Mouse (Mus musculus): Measurements from ENCODE around the gene Gdf11.
A peak's percentile ranks its signal among the peaks of the same experiment; 100 is the strongest.

The Gdf11 gene

GRCm38 (mm10) chr10:128891296-128892094 lies at the start of gene Gdf11:
Gene Gdf11 (minus strand): TSS chr10:128891718.
- peak; percentile 63 to 69 for DNase-seq

- no peak for DNase-seq
Measured at GRCm38 (mm10) chr10:128940475-128941061, 49.0 kb upstream of the Gdf11 start.

GRCm38 (mm10) chr10:128938974-128939373 lies 47.5 kb upstream of the Gdf11 start:
- DNase-seq: no peak

- no peak for DNase-seq
Measured at GRCm38 (mm10) chr10:128938457-128938856, 46.9 kb upstream of the Gdf11 start.

GRCm38 (mm10) chr10:128937756-128938390 lies 46.4 kb upstream of the Gdf11 start:
- DNase-seq: no peak

- no peak for DNase-seq
Measured at GRCm38 (mm10) chr10:128935826-128936440, 44.4 kb upstream of the Gdf11 start.

- no peak for DNase-seq
Measured at GRCm38 (mm10) chr10:128934997-128935787, 43.7 kb upstream of the Gdf11 start.

- no peak for DNase-seq
Measured at GRCm38 (mm10) chr10:128933976-128934721, 42.6 kb upstream of the Gdf11 start.

GRCm38 (mm10) chr10:128933574-128933973 lies 42.1 kb upstream of the Gdf11 start, which contains the start of gene Itga7:
Gene Itga7 (plus strand): TSS chr10:128933818.
- DNase-seq: no peak

- no peak for DNase-seq
Measured at GRCm38 (mm10) chr10:128931441-128931840, 39.9 kb upstream of the Gdf11 start.

GRCm38 (mm10) chr10:128929638-128930378 lies 38.3 kb upstream of the Gdf11 start:
- no peak for DNase-seq

- no peak for DNase-seq
Measured at GRCm38 (mm10) chr10:128928356-128928755, 36.8 kb upstream of the Gdf11 start.

GRCm38 (mm10) chr10:128923935-128924334 lies 32.4 kb upstream of the Gdf11 start, which contains the start of gene Bloc1s1:
Gene Bloc1s1 (minus strand): TSS chr10:128924035.
- DNase-seq: no peak

- DNase-seq: peak; percentile 85 to 91
Measured at GRCm38 (mm10) chr10:128923013-128923691, 31.6 kb upstream of the Gdf11 start.

- no peak for DNase-seq
Measured at GRCm38 (mm10) chr10:128922822-128923012, 31.2 kb upstream of the Gdf11 start, which contains the start of gene Rdh5. Gene Rdh5 (minus strand): TSS chr10:128922888.

- no peak for DNase-seq
Measured at GRCm38 (mm10) chr10:128921883-128922821, 30.6 kb upstream of the Gdf11 start.

GRCm38 (mm10) chr10:128921251-128921650 lies 29.7 kb upstream of the Gdf11 start:
- DNase-seq: no peak

GRCm38 (mm10) chr10:128920736-128921161 lies 29.2 kb upstream of the Gdf11 start:
- DNase-seq: no peak

- no peak for DNase-seq
Measured at GRCm38 (mm10) chr10:128919966-128920365, 28.4 kb upstream of the Gdf11 start.

All from spleen, adult 18-20 months (tissue).